Mouse (Mus musculus) liver, embryonic 12.5 days (tissue): ENCODE measurements around the gene Rfc4. TPM values are rescaled to one million over a fixed set of nuclear protein-coding genes. Genes with fewer than 3 reads are reported as not detected.

Source experiments
- ATAC-seq: fragments of 200-750 bp; cut with Nextera tagmentation; 2 replicates; pipeline ENCODE4 v1.8.0; 2017; ENCODE audit warnings: moderate number of reproducible peaks, mild to moderate bottlenecking, moderate library complexity
- H3K27ac ChIP-seq: fragments of 300-500 bp; sonication (generic); 2 replicates; pipeline ENCODE4 v1.5.1; 2016; ENCODE audit warnings: mild to moderate bottlenecking
- H3K27me3 ChIP-seq: fragments of 300-500 bp; sonication (generic); replicated peaks from 2 replicates; pipeline ENCODE4 v1.6.1; 2016; ENCODE audit warnings: mild to moderate bottlenecking, moderate library complexity
- H3K36me3 ChIP-seq: fragments of 300-500 bp; sonication (generic); 2 replicates; pipeline ENCODE4 v1.6.1; 2016; ENCODE audit warnings: mild to moderate bottlenecking, moderate library complexity
- H3K4me1 ChIP-seq: fragments of 300-500 bp; sonication (generic); 2 replicates; pipeline ENCODE4 v1.6.1; 2016
- H3K4me2 ChIP-seq: fragments of 300-500 bp; sonication (generic); 2 replicates; pipeline ENCODE4 v1.6.1; 2016; ENCODE audit warnings: mild to moderate bottlenecking, moderate library complexity
- H3K4me3 ChIP-seq: fragments of 300-500 bp; sonication (generic); 2 replicates; pipeline ENCODE4 v1.5.1; 2016; ENCODE audit warnings: mild to moderate bottlenecking, moderate library complexity
- H3K9ac ChIP-seq: fragments of 300-500 bp; sonication (generic); 2 replicates; pipeline ENCODE4 v1.6.1; 2016; ENCODE audit warnings: mild to moderate bottlenecking, moderate library complexity
- H3K9me3 ChIP-seq: fragments of 300-500 bp; sonication (generic); replicated peaks from 2 replicates; pipeline ENCODE4 v1.6.1; 2016; ENCODE audit warnings: mild to moderate bottlenecking, moderate library complexity
- WGBS: fragments of 180-500 bp; shearing (Covaris S2); methylation state at CpG from one replicate; pipeline ENCODE4 v1.1.7; 2016; ENCODE audit not compliant: insufficient replicate concordance; 5-methylcytosine and 5-hydroxymethylcytosine counted together
- polyA plus RNA-seq: library from polyadenylated mRNA; unstranded; fragments of >200 nt; fragmentation: Nextera tagmentation; extraction: Ambion mirVana; gene quantifications from 2 replicates; pipeline ENCODE4 v1.2.1, GENCODE M21; 2016

Gene Rfc4
- polyA plus RNA-seq, 1 experiment from 2014 or later: 184 TPM

GRCm38 (mm10) chr16:23158292-23158691, 30.8 kb upstream of the Rfc4 start:
- Histone ChIP-seq H3K36me3 (no peaks in the 10 kb centered on the region), H3K4me3 (no peak overlapping the region), H3K27ac (no peak overlapping the region), H3K9me3 (no peaks in the 10 kb centered on the region), H3K4me1 (peaks cover 7% of the 10 kb centered on the region; the same call in 1 of the 2 replicates), H3K4me2 (no peak overlapping the region), H3K9ac (no peak overlapping the region), H3K27me3 (no peaks in the 10 kb centered on the region; the same call in 1 of the 2 replicates)
- WGBS: 75% methylated on average over 7 of the region's 7 CpGs
- no peak for ATAC-seq

- H3K27ac ChIP-seq: no peak overlapping the region
- peaks cover 7% of the 10 kb centered on the region; the same call in 1 of the 2 replicates for H3K4me1 ChIP-seq
- no peaks in the 10 kb centered on the region for H3K36me3 ChIP-seq
- no peak overlapping the region for H3K9ac ChIP-seq
- ATAC-seq: no peak
- H3K27me3 ChIP-seq: no peaks in the 10 kb centered on the region; the same call in 1 of the 2 replicates
- H3K4me3 ChIP-seq: no peak overlapping the region
- no peaks in the 10 kb centered on the region for H3K9me3 ChIP-seq
- 85% methylated on average over 13 of the region's 13 CpGs for WGBS
- no peak overlapping the region for H3K4me2 ChIP-seq
Measured at GRCm38 (mm10) chr16:23157013-23157412, 29.5 kb upstream of the Rfc4 start.

GRCm38 (mm10) chr16:23154261-23154660, 26.7 kb upstream of the Rfc4 start:
- Histone ChIP-seq H3K27me3 (no peaks in the 10 kb centered on the region; the same call in 1 of the 2 replicates), H3K9me3 (no peaks in the 10 kb centered on the region), H3K4me1 (peaks cover 4% of the 10 kb centered on the region; the same call in 1 of the 2 replicates), H3K27ac (no peak overlapping the region), H3K4me3 (no peak overlapping the region), H3K9ac (no peak overlapping the region), H3K4me2 (no peak overlapping the region), H3K36me3 (no peaks in the 10 kb centered on the region)
- 68% methylated on average over 5 of the region's 5 CpGs for WGBS
- no peak for ATAC-seq

GRCm38 (mm10) chr16:23151423-23151822, 23.9 kb upstream of the Rfc4 start:
- Histone ChIP-seq H3K9me3 (no peaks in the 10 kb centered on the region), H3K4me2 (no peak overlapping the region), H3K4me1 (no peaks in the 10 kb centered on the region), H3K27ac (no peak overlapping the region), H3K9ac (no peak overlapping the region), H3K36me3 (no peaks in the 10 kb centered on the region), H3K4me3 (no peak overlapping the region), H3K27me3 (no peaks in the 10 kb centered on the region)
- WGBS: 23% methylated on average over 2 of the region's 2 CpGs
- ATAC-seq: no peak

GRCm38 (mm10) chr16:23149396-23149795, 21.9 kb upstream of the Rfc4 start:
- 67% methylated on average over 8 of the region's 8 CpGs for WGBS
- no peak overlapping the region for H3K4me3 ChIP-seq
- H3K4me1 ChIP-seq: no peaks in the 10 kb centered on the region
- no peak overlapping the region for H3K4me2 ChIP-seq
- H3K27ac ChIP-seq: no peak overlapping the region
- no peaks in the 10 kb centered on the region for H3K9me3 ChIP-seq
- no peaks in the 10 kb centered on the region for H3K27me3 ChIP-seq
- no peaks in the 10 kb centered on the region for H3K36me3 ChIP-seq
- ATAC-seq: no peak
- no peak overlapping the region for H3K9ac ChIP-seq

GRCm38 (mm10) chr16:23148936-23149335, 21.4 kb upstream of the Rfc4 start:
- Histone ChIP-seq H3K4me1 (no peaks in the 10 kb centered on the region), H3K9ac (no peak overlapping the region), H3K27ac (no peak overlapping the region), H3K4me2 (no peak overlapping the region), H3K4me3 (no peak overlapping the region), H3K9me3 (no peaks in the 10 kb centered on the region), H3K27me3 (no peaks in the 10 kb centered on the region), H3K36me3 (no peaks in the 10 kb centered on the region)
- ATAC-seq: no peak
- WGBS: 68% methylated on average over 2 of the region's 2 CpGs

GRCm38 (mm10) chr16:23146280-23146679, 18.7 kb upstream of the Rfc4 start, which contains the start of gene Adipoq:
Adipoq (plus strand) TSS chr16:23146536.
- Histone ChIP-seq H3K36me3 (no peaks in the 10 kb centered on the region), H3K4me3 (no peak within 1 kb of the TSS), H3K4me1 (no peaks in the 10 kb centered on the region), H3K9ac (no peak within 1 kb of the TSS), H3K9me3 (no peaks in the 10 kb centered on the region), H3K27me3 (no peaks in the 10 kb centered on the region), H3K27ac (no peak within 1 kb of the TSS), H3K4me2 (no peak within 1 kb of the TSS)
- ATAC-seq: no peak
- WGBS: 69% methylated on average over 3 of the region's 3 CpGs

- Histone ChIP-seq H3K27ac (no peak overlapping the region), H3K9me3 (no peaks in the 10 kb centered on the region), H3K9ac (no peak overlapping the region), H3K4me3 (no peak overlapping the region), H3K4me1 (no peaks in the 10 kb centered on the region), H3K36me3 (no peaks in the 10 kb centered on the region), H3K27me3 (no peaks in the 10 kb centered on the region), H3K4me2 (no peak overlapping the region)
- ATAC-seq: no peak
- whole genome bisulfite sequencing: 60% methylated on average over 5 of the region's 5 CpGs
Measured at GRCm38 (mm10) chr16:23145211-23145610, 17.7 kb upstream of the Rfc4 start.

GRCm38 (mm10) chr16:23144326-23144725, 16.8 kb upstream of the Rfc4 start:
- H3K4me3 ChIP-seq: no peak overlapping the region
- 44% methylated on average over 7 of the region's 7 CpGs for WGBS
- H3K9me3 ChIP-seq: no peaks in the 10 kb centered on the region
- no peak overlapping the region for H3K9ac ChIP-seq
- no peak overlapping the region for H3K4me2 ChIP-seq
- no peaks in the 10 kb centered on the region for H3K4me1 ChIP-seq
- H3K27me3 ChIP-seq: no peaks in the 10 kb centered on the region
- H3K36me3 ChIP-seq: no peaks in the 10 kb centered on the region
- ATAC-seq: no peak
- no peak overlapping the region for H3K27ac ChIP-seq

GRCm38 (mm10) chr16:23140911-23141310, 13.4 kb upstream of the Rfc4 start:
- ATAC-seq: no peak
- H3K36me3 ChIP-seq: no peaks in the 10 kb centered on the region
- no peak overlapping the region for H3K4me3 ChIP-seq
- no peaks in the 10 kb centered on the region for H3K9me3 ChIP-seq
- no peak overlapping the region for H3K9ac ChIP-seq
- 81% methylated on average over 3 of the region's 3 CpGs for WGBS
- no peaks in the 10 kb centered on the region; the same call in 1 of the 2 replicates for H3K27me3 ChIP-seq
- H3K4me2 ChIP-seq: no peak overlapping the region
- H3K4me1 ChIP-seq: no peaks in the 10 kb centered on the region
- H3K27ac ChIP-seq: no peak overlapping the region

- Histone ChIP-seq H3K4me1 (no peaks in the 10 kb centered on the region), H3K27me3 (no peaks in the 10 kb centered on the region; the same call in 1 of the 2 replicates), H3K9ac (no peak overlapping the region), H3K27ac (no peak overlapping the region), H3K4me3 (no peak overlapping the region), H3K9me3 (no peaks in the 10 kb centered on the region), H3K4me2 (no peak overlapping the region), H3K36me3 (no peaks in the 10 kb centered on the region)
- no peak for ATAC-seq
- WGBS: 44% methylated on average over 4 of the region's 4 CpGs
Measured at GRCm38 (mm10) chr16:23136406-23136970, 9.0 kb upstream of the Rfc4 start.

GRCm38 (mm10) chr16:23135421-23136149, 8.0 kb upstream of the Rfc4 start:
- 23% methylated on average over 11 of the region's 11 CpGs for whole genome bisulfite sequencing
- no peak for ATAC-seq
- Histone ChIP-seq H3K9me3 (no peaks in the 10 kb centered on the region), H3K36me3 (no peaks in the 10 kb centered on the region), H3K27me3 (no peaks in the 10 kb centered on the region; the same call in 1 of the 2 replicates), H3K4me3 (no peak overlapping the region), H3K4me2 (no peak overlapping the region), H3K9ac (no peak overlapping the region), H3K27ac (no peak overlapping the region), H3K4me1 (no peaks in the 10 kb centered on the region)
